Mouse (Mus musculus): ENCODE measurements around the gene Wdr38. TPM values are rescaled to one million over a fixed set of nuclear protein-coding genes. Genes with fewer than 3 reads are reported as not detected.

Wdr38 gene
- polyA plus RNA-seq, 1 experiment from 2014 or later: 1.3 TPM

- WGBS: 74% methylated on average over 3 of the region's 3 CpGs
- H3K9me3 ChIP-seq: no peaks in the 10 kb centered on the region
These were observed 22.1 kb upstream of the Wdr38 start for GRCm38 (mm10) chr2:38975181-38975580.

GRCm38 (mm10) chr2:38975941-38976805 is 21.1 kb upstream of the Wdr38 start:
- Histone ChIP-seq H3K9ac (no peak overlapping the region), H3K4me3 (replicated peaks) (no peak overlapping the region), H3K27me3 (replicated peaks) (no peaks in the 10 kb centered on the region; the same call in 1 of the 2 replicates), H3K4me1 (replicated peaks) (no peaks in the 10 kb centered on the region), H3K36me3 (no peaks in the 10 kb centered on the region), H3K4me2 (replicated peaks) (no peak overlapping the region), H3K9me3 (no peaks in the 10 kb centered on the region), H3K27ac (no peak overlapping the region)
- ATAC-seq: no peak
- WGBS: 81% methylated on average over 21 of the region's 21 CpGs

More at GRCm38 (mm10) chr2:38975181-38975580, 22.1 kb upstream of the Wdr38 start:
- Histone ChIP-seq H3K36me3 (no peaks in the 10 kb centered on the region), H3K4me1 (replicated peaks) (no peaks in the 10 kb centered on the region), H3K27me3 (replicated peaks) (no peaks in the 10 kb centered on the region; the same call in 1 of the 2 replicates), H3K4me3 (replicated peaks) (no peak overlapping the region), H3K9ac (no peak overlapping the region), H3K27ac (no peak overlapping the region), H3K4me2 (replicated peaks) (no peak overlapping the region)
- ATAC-seq: no peak

GRCm38 (mm10) chr2:38977837-38978236 is 19.4 kb upstream of the Wdr38 start:
- Histone ChIP-seq H3K4me3 (replicated peaks) (no peak overlapping the region), H3K4me1 (replicated peaks) (no peaks in the 10 kb centered on the region), H3K27ac (no peak overlapping the region), H3K4me2 (replicated peaks) (no peak overlapping the region), H3K27me3 (replicated peaks) (no peaks in the 10 kb centered on the region; the same call in 1 of the 2 replicates), H3K36me3 (no peaks in the 10 kb centered on the region), H3K9me3 (no peaks in the 10 kb centered on the region), H3K9ac (no peak overlapping the region)
- WGBS: 77% methylated on average over 4 of the region's 4 CpGs
- no peak for ATAC-seq

- Histone ChIP-seq H3K36me3 (no peaks in the 10 kb centered on the region), H3K4me3 (replicated peaks) (no peak overlapping the region), H3K27me3 (replicated peaks) (no peaks in the 10 kb centered on the region), H3K27ac (no peak overlapping the region), H3K4me1 (replicated peaks) (no peaks in the 10 kb centered on the region), H3K9me3 (no peaks in the 10 kb centered on the region), H3K9ac (no peak overlapping the region), H3K4me2 (replicated peaks) (no peak overlapping the region)
- ATAC-seq: no peak
- 94% methylated on average over 2 of the region's 2 CpGs for WGBS
These were observed 13.8 kb upstream of the Wdr38 start for GRCm38 (mm10) chr2:38983456-38983855.

- Histone ChIP-seq H3K36me3 (no peaks in the 10 kb centered on the region), H3K9me3 (no peaks in the 10 kb centered on the region), H3K9ac (no peak overlapping the region), H3K27me3 (replicated peaks) (no peaks in the 10 kb centered on the region), H3K27ac (no peak overlapping the region), H3K4me2 (replicated peaks) (no peak overlapping the region), H3K4me3 (replicated peaks) (no peak overlapping the region), H3K4me1 (replicated peaks) (no peaks in the 10 kb centered on the region)
- WGBS: 80% methylated on average over 3 of the region's 3 CpGs
- ATAC-seq: no peak
These were observed 10.7 kb upstream of the Wdr38 start for GRCm38 (mm10) chr2:38986580-38986979.

- Histone ChIP-seq H3K27me3 (replicated peaks) (no peaks in the 10 kb centered on the region), H3K27ac (no peak overlapping the region), H3K4me3 (replicated peaks) (no peak overlapping the region), H3K4me2 (replicated peaks) (no peak overlapping the region), H3K4me1 (replicated peaks) (no peaks in the 10 kb centered on the region), H3K36me3 (no peaks in the 10 kb centered on the region), H3K9ac (no peak overlapping the region), H3K9me3 (no peaks in the 10 kb centered on the region)
- 64% methylated on average over 1 of the region's 1 CpGs for WGBS
- ATAC-seq: peak; percentile 54
These were observed 9.9 kb upstream of the Wdr38 start for GRCm38 (mm10) chr2:38987371-38987770.

- no peaks in the 10 kb centered on the region for H3K36me3 ChIP-seq
- H3K4me3 ChIP-seq (replicated peaks): no peak overlapping the region
- no peaks in the 10 kb centered on the region for H3K27me3 ChIP-seq (replicated peaks)
- H3K9ac ChIP-seq: no peak overlapping the region
- H3K4me1 ChIP-seq (replicated peaks): no peaks in the 10 kb centered on the region
- ATAC-seq: no peak
- no peak overlapping the region for H3K27ac ChIP-seq
- no peaks in the 10 kb centered on the region for H3K9me3 ChIP-seq
- no peak overlapping the region for H3K4me2 ChIP-seq (replicated peaks)
- 81% methylated on average over 6 of the region's 6 CpGs for WGBS
These were observed 9.3 kb upstream of the Wdr38 start for GRCm38 (mm10) chr2:38987803-38988510.

GRCm38 (mm10) chr2:38988929-38989328 is 8.3 kb upstream of the Wdr38 start:
- no peaks in the 10 kb centered on the region for H3K4me1 ChIP-seq (replicated peaks)
- H3K9ac ChIP-seq: no peak overlapping the region
- no peak overlapping the region for H3K4me2 ChIP-seq (replicated peaks)
- no peaks in the 10 kb centered on the region for H3K36me3 ChIP-seq
- 87% methylated on average over 2 of the region's 2 CpGs for WGBS
- H3K9me3 ChIP-seq: no peaks in the 10 kb centered on the region
- no peak overlapping the region for H3K4me3 ChIP-seq (replicated peaks)
- ATAC-seq: no peak
- no peak overlapping the region for H3K27ac ChIP-seq
- no peaks in the 10 kb centered on the region for H3K27me3 ChIP-seq (replicated peaks)

GRCm38 (mm10) chr2:38992004-38992403 is 5.3 kb upstream of the Wdr38 start:
- Histone ChIP-seq H3K4me1 (replicated peaks) (no peaks in the 10 kb centered on the region), H3K4me2 (replicated peaks) (no peak overlapping the region; the same call in 1 of the 2 replicates), H3K4me3 (replicated peaks) (no peak overlapping the region), H3K27ac (no peak overlapping the region), H3K36me3 (no peaks in the 10 kb centered on the region), H3K27me3 (replicated peaks) (no peaks in the 10 kb centered on the region), H3K9me3 (no peaks in the 10 kb centered on the region), H3K9ac (no peak overlapping the region)
- WGBS: 48% methylated on average over 4 of the region's 4 CpGs
- ATAC-seq: peak; percentile 62

- Histone ChIP-seq H3K36me3 (no peaks in the 10 kb centered on the region), H3K9me3 (no peaks in the 10 kb centered on the region), H3K4me3 (replicated peaks) (no peak overlapping the region), H3K9ac (no peak overlapping the region), H3K4me1 (replicated peaks) (0 out of 2 replicates have a peak, but pooled peaks cover 2% of the 10 kb centered on the region), H3K27ac (no peak overlapping the region), H3K27me3 (replicated peaks) (no peaks in the 10 kb centered on the region), H3K4me2 (replicated peaks) (no peak overlapping the region; the same call in 1 of the 2 replicates)
- peak; percentile 73 for ATAC-seq
- 25% methylated on average over 4 of the region's 4 CpGs for WGBS
These were observed 4.8 kb upstream of the Wdr38 start for GRCm38 (mm10) chr2:38992452-38992851.

- Histone ChIP-seq H3K9me3 (no peaks in the 10 kb centered on the region), H3K27ac (peak overlapping the region; percentile 44), H3K4me1 (replicated peaks) (peaks cover 26% of the 10 kb centered on the region), H3K27me3 (replicated peaks) (no peaks in the 10 kb centered on the region), H3K9ac (no peak overlapping the region), H3K36me3 (peaks cover 30% of the 10 kb centered on the region), H3K4me2 (replicated peaks) (no peak overlapping the region), H3K4me3 (replicated peaks) (no peak overlapping the region)
- 33% methylated on average over 4 of the region's 4 CpGs for WGBS
- no peak for ATAC-seq
These were observed 2.1 kb downstream of the Wdr38 start for GRCm38 (mm10) chr2:38999381-38999780.

GRCm38 (mm10) chr2:38999910-39000586 is 2.8 kb downstream of the Wdr38 start:
- Histone ChIP-seq H3K9ac (no peak overlapping the region; the same call in 1 of the 2 replicates), H3K27me3 (replicated peaks) (no peaks in the 10 kb centered on the region), H3K36me3 (peaks cover 30% of the 10 kb centered on the region), H3K4me3 (replicated peaks) (no peak overlapping the region; the same call in 1 of the 2 replicates), H3K9me3 (no peaks in the 10 kb centered on the region), H3K4me1 (replicated peaks) (peaks cover 26% of the 10 kb centered on the region), H3K4me2 (replicated peaks) (no peak overlapping the region), H3K27ac (peak overlapping the region; percentile 44; the same call in 1 of the 2 replicates)
- WGBS: 66% methylated on average over 8 of the region's 8 CpGs
- ATAC-seq: no peak

Measured in intestine, embryonic 15.5 days (tissue).